In the genomic region with DNA sequence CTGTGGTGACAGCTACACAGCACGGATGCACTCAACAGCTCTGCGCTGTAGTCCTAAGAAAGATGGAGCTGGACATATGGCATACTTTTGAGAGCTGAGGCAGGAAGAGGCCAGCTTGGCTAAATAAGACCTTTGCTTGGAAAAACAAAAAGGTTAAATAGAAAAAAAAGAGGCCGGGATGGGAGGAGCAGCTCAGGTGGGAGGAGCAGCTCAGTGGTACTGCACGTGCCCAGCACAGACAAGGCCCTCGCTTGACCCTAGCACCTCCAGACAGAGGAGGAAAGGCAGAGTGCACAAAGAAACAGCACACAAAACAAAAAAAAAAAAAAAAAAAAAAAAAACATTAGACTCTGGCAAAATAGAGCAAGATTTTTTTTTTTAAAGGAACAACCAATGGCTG, we compare ENCODE assay signal across 21 mouse cellular contexts.
"Had no signal": no experiment of that assay in that cellular context is flagged by ENCODE, and none has a peak within 500 bp of the region (broad histone marks: within the 10 kb centered on the region; RNA-seq: fewer than 3 reads in every experiment).

No protein-coding gene starts in this region.

- H3K27ac ChIP-seq: intestine, embryonic 15.5 days; kidney, embryonic 15.5 days; left cerebral cortex, adult 2 months; lung, embryonic 15.5 days; midbrain, embryonic 10.5 days; midbrain, embryonic 13.5 days; neural tube, embryonic 13.5 days; stomach, embryonic 15.5 days had no signal

- H3K4me3 ChIP-seq: intestine, embryonic 15.5 days; kidney, embryonic 15.5 days; left cerebral cortex, adult 2 months; lung, embryonic 15.5 days; megakaryocyte, embryonic 14.5 days; midbrain, embryonic 10.5 days; midbrain, embryonic 13.5 days; myocyte; neural tube, embryonic 13.5 days; stomach, embryonic 15.5 days had no signal

- H3K9ac ChIP-seq: intestine, embryonic 15.5 days; kidney, embryonic 15.5 days; lung, embryonic 15.5 days; midbrain, embryonic 13.5 days; neural tube, embryonic 13.5 days; stomach, embryonic 15.5 days had no signal

- H3K4me2 ChIP-seq: intestine, embryonic 15.5 days; kidney, embryonic 15.5 days; lung, embryonic 15.5 days; midbrain, embryonic 13.5 days; neural tube, embryonic 13.5 days; stomach, embryonic 15.5 days had no signal

- H3K9me3 ChIP-seq: intestine, embryonic 15.5 days; kidney, embryonic 15.5 days; lung, embryonic 15.5 days; megakaryocyte, embryonic 14.5 days; midbrain, embryonic 10.5 days; midbrain, embryonic 13.5 days; neural tube, embryonic 13.5 days; stomach, embryonic 15.5 days had no signal

- ATAC-seq: intestine, embryonic 15.5 days; midbrain, embryonic 13.5 days; midbrain, embryonic 16.5 days had no signal

- DNase-seq: kidney, adult 18-20 months; kidney, postnatal 10 days; layer of hippocampus, postnatal 36 days; lung, adult 18-20 months; lung, postnatal 10 days; lung, postnatal 36 days; retina, postnatal 1 day; right cerebral cortex, postnatal 25 days; spleen, adult 18-20 months; thymus, postnatal 25 days had no signal

- H3K27me3 ChIP-seq: intestine, embryonic 15.5 days; kidney, embryonic 15.5 days; lung, embryonic 15.5 days; megakaryocyte, embryonic 14.5 days; midbrain, embryonic 13.5 days; neural tube, embryonic 13.5 days; stomach, embryonic 15.5 days had no signal

- H3K36me3 ChIP-seq: intestine, embryonic 15.5 days had no signal
